Mouse (Mus musculus): Measurements from ENCODE around the gene Padi2.
A peak's percentile ranks its signal among the peaks of the same experiment; 100 is the strongest.

The Padi2 gene

DNA sequence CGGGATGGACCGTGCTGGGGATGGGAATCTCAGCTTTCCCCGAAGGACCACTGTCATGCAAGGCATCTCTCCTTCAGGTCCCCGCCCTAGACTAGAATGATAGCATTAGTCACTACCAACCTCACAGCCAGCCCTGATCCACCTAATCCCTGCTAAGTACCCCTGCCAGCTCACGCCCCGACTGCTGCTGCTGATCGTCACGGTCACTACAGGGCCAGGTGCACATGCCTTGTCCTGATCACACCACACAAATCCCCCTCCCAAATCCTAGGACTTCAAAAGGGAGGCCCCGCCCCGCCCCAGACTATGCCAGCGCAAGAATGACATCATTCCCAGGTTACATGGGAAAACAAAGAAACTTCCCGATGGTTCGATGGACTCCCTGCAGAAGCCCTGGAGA lies 24.4 kb upstream of the Padi2 start:
- no peak for DNase-seq

GRCm38 (mm10) chr4:140882365-140882764 lies 23.8 kb upstream of the Padi2 start:
- DNase-seq: no peak

DNA sequence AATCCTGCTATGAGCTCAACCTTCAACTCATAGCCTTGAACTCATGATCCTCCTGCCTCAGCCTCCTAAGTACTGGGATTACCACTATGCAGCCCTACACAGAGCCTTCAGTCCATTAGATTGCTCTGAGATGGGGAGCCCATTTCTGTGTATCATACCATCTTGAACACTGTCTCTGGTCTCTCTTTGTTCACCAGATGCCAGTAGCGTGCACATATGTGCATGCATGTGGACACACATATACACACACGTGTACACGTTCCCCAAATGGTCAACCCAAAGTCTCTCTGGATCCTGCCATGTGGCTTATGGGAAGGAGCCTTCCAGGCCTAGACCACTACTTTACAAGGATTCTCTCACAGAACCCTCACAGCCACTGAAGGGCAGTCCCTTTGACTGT lies 23.2 kb upstream of the Padi2 start:
- no peak for DNase-seq

- no peak for DNase-seq
These were observed 22.3 kb upstream of the Padi2 start for GRCm38 (mm10) chr4:140883852-140884251.

GRCm38 (mm10) chr4:140891525-140892162 lies 14.5 kb upstream of the Padi2 start:
- no peak for DNase-seq

DNA sequence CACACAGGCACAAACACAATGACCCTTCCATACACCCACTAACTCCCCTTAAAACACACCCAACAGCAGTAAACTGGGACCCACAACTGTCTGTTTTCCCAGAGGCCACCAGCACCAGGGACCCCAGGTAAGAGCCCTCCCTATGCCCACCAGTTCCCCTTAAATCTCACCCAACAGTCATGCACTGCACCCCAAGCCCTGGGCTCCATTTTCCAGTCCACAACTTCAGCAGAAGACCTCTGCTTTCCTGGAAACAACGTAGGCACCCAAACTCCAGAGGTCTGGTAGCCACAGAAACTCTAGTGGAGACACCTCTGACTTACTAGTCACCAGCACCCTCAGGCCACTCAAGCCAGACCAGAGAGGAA lies 14.0 kb upstream of the Padi2 start:
- no peak for DNase-seq

DNA sequence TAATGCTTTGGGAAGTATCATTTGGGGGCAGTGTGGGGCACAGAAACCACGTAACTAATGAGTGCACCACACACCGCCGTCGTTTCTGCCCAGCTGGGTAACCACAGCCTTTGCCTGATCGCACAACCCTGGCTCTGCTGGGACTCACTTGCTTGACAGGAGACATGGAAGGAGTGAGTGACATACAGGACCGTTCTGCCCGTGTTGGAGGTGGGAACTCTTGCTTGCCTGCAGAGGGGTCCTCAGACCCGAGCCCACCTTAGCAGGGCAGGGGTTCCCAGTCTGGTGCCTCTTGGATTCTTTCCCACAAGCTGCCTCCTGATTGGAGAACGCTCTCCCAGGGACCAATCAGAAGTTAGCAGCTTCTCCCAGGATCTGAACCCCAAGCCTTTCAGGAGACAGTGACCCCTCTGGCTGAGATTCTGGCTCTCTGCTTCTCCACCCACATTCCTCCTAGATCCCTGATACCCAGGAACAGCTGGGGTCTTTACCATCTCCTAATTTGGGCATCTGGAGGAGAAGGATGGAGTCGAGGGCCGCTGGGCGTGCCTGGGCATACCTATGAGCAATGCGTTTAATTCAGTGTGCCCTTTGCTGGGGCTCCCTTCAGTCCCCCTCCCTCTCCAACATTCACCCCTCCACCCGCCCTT lies 1.2 kb upstream of the Padi2 start:
- no peak for DNase-seq

GRCm38 (mm10) chr4:140905426-140905871 lies 695 bp upstream of the Padi2 start:
- no peak for DNase-seq

GRCm38 (mm10) chr4:140906827-140907280 lies 710 bp downstream of the Padi2 start:
- DNase-seq: no peak

DNA sequence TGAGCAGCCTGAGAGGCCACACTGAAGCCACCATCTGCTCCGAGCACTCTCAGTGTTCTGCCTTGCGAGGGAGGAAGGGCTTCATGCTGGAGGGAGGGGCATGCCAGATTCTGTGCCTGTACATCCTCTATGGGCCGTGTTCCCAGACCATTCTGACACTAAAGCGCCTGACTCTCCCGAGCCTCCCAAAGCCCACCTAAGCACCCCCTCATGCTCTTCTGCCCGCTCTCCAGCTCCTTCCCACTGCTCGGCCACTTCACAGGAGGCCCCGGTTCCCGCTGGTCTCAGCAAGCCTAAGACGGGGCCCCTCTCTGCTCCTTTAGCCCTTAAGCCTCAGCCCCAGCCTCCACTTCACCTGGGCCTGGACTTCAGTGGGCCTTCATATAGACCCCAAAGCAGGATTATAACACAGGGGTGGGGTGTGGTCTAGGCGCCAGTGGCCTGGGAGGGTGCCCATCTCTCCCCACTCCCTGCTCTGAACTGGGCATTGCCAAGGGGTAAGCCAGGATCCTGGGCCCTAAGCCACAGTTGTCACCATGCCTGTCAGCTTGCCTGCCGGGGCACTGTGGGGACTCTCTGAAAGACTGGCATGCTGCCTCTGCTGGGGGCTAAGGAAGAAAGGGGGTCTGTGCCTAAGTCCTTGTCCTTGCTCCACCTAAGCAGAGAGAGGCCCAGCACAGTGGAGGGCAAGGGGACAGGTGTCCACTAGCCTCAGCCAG lies 1.3 kb downstream of the Padi2 start:
- DNase-seq: no peak

- no peak for DNase-seq
These were observed 2.5 kb downstream of the Padi2 start for GRCm38 (mm10) chr4:140908627-140909026.

DNA sequence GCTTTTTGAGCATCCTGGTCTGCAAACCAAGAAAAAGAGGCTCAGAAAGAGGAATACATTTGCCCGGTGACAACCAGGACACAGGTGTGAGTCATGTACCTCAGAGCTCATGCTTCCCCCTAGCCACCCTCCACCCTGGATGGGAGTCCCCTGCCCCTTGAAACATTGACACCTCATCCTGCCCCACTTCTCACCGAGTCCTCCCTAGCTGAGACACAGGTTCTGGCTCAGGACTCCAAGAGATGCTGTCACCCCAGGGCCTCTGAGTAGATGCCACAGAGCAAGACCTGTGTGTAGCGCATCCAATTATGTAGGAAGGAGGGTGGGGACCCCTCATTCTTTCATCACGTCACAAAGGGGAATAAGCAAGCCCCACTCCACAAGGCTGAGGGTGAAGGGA lies 3.4 kb downstream of the Padi2 start:
- no peak for DNase-seq

DNA sequence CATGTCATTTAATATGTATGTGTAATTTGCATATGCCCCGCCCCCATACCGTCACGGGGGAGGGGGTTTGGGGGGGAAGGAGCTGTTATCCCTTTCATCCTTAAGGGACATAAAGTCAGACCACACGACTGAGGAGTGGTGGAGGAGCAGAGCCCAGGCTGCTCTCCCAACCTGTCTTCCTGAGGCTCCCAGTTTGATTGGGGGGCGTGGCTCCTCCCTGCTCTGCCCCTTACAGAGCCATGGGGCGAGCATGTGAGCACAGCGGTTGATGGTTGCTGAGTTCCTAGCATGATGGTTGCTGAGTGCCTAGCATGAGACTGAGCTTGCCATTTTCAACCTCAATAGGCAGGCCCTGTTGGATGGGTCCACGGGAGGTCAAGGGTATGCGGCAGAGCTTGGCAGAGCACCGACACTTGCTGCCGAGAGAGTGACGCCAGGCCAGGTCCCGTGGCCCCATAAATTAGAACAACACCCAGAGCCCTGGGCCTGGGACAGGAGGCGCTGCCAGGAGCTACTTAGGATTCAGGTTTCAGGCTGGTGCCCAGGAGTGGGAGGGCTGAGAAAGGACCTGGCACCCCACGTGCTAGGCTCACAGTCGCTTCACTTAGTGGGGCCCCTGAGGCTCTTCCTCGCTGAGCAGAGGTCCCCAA lies 4.6 kb downstream of the Padi2 start:
- no peak for DNase-seq

DNA sequence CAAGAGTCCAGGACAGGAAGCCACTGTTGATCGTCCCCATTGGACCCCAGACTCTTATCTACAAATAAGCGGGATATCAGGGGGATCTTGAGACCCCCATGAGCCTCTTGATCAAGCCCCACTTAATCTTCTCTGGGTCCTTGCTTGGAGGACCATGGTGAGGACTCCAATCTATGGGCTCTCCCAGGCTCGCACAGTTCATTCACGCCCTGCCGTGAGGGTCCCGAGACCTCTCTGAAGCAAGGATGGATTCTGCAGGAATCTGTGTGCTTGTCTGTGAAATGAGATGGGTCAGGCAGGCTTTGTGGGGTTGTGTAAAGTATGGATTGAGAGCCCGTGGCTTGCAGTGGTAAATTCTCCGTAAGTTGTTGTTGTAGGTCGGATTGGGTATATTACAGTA lies 5.3 kb downstream of the Padi2 start:
- no peak for DNase-seq

DNA sequence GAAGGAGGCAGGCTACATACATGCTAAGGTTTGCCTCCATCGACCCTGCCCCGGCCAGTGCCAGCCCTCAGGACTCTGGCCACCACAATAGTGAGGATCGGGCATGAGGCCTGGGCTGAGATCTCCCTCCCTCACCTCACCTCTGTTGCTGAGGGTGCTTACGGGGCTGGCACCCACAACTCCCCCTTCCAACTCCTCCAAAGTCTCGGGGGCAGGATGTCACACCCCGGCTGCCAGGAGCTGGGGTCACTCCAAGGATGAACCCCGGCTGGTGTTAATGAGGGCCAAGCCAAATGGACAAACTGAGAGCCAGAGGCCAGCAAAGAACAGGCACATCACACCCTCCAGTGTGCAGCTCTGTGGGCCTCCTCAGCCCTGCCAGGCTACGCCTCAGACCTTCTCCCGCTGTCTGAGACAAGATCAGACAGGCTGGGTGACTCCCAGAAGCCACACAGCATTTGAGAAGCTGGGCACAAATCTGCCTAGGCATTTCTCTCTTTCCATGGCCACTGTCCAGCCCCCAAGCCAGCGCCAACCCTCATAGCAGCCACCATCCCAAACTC lies 6.2 kb downstream of the Padi2 start:
- DNase-seq: no peak

GRCm38 (mm10) chr4:140913565-140913964 lies 7.4 kb downstream of the Padi2 start:
- DNase-seq: no peak

GRCm38 (mm10) chr4:140914731-140915131 lies 8.6 kb downstream of the Padi2 start:
- peak; percentile 57 for DNase-seq

- DNase-seq: no peak
These were observed 9.1 kb downstream of the Padi2 start for GRCm38 (mm10) chr4:140915235-140915634.

GRCm38 (mm10) chr4:140916296-140916695 lies 10.2 kb downstream of the Padi2 start:
- peak; percentile 0 for DNase-seq

DNA sequence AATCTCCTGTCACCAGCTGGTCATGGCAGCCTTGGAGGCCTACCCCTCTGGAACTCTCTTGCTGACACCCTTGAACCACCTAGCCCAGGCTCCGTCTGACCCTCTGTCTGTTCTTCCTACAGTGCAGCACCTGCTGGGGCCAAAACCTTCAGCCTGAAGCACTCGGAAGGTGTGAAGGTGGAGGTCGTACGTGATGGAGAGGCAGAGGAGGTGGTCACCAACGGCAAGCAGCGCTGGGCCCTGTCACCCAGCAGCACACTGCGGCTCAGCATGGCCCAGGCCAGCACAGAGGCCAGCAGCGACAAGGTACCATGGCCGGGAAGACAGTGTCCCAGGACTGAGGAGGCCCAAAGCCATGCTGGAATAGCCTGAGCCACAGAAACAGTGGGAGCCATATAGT lies 11.3 kb downstream of the Padi2 start:
- peak; percentile 2 for DNase-seq

GRCm38 (mm10) chr4:140919974-140920836 lies 14.1 kb downstream of the Padi2 start:
- peak; percentile 1 for DNase-seq

GRCm38 (mm10) chr4:140922508-140922907 lies 16.4 kb downstream of the Padi2 start:
- DNase-seq: no peak
